ENCODE assay signal across 10 mouse cellular contexts in the genomic region with DNA sequence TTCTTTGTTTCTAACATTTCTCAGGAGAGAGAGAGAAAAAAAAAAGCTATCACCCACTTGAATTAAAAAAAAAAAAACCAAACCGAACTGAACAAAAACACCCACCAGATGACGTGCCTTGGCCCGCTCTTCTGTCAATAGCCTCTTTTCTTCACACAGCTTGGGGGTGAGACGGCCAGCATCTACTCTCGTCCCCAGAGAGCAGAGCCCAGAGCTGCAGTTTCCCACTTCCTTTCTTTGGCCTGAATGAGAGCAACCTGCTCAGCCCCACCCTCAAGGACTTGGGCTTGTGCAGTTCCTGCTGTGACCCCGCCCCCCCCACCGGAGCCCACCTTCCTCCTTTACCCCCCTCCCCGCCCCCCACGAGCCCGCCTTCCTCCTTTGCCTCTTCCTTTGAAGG. TPM values are rescaled to one million over a fixed set of nuclear protein-coding genes. Genes with fewer than 3 reads are reported as not detected.
DNase-seq lines count a peak whose midpoint lies in the region; ATAC-seq and TF ChIP-seq lines count a peak whose summit lies in the region.
"Had no signal": no experiment of that assay in that cellular context is flagged by ENCODE, and none has a peak within 500 bp of the region (broad histone marks: within the 10 kb centered on the region; RNA-seq: fewer than 3 reads in every experiment).

No protein-coding gene starts in this region.

- no peak overlapping the region for H3K27ac ChIP-seq in heart, embryonic 10.5 days
- 0 out of 2 replicates have a peak overlapping the region, but pooled peaks have one; percentile 45 for H3K27ac ChIP-seq in hindbrain, postnatal 0 days
- H3K27ac ChIP-seq: forebrain, embryonic 10.5 days had no signal

- no peak for TF ChIP-seq CTCF in hindbrain, postnatal 0 days (IDR thresholded peaks at IDR 0.05; ENCODE audit: low read depth)

- no peak overlapping the region for H3K4me3 ChIP-seq in heart, embryonic 10.5 days
- H3K4me3 ChIP-seq in hindbrain, postnatal 0 days (ENCODE audit: low read length): no peak overlapping the region
- H3K4me3 ChIP-seq: forebrain, embryonic 10.5 days had no signal

- H3K4me1 ChIP-seq in heart, embryonic 10.5 days: peaks cover 20% of the 10 kb centered on the region; the same call in 1 of the 2 replicates
- peaks cover 5% of the 10 kb centered on the region; the same call in 1 of the 2 replicates for H3K4me1 ChIP-seq in hindbrain, postnatal 0 days (ENCODE audit: insufficient read depth, low read length)

- intact Hi-C loops in heart, postnatal 10 days (cut with DNase I): loop anchor here (1.0 kb wide), 1 partner anchor 15 kb away; no protein-coding TSS in a partner anchor

- 65% methylated on average over 10 of the region's 10 CpGs for WGBS in heart, embryonic 10.5 days
- 39% methylated on average over 10 of the region's 10 CpGs for WGBS in hindbrain, postnatal 0 days

- H3K36me3 ChIP-seq in heart, embryonic 10.5 days: peaks cover 11% of the 10 kb centered on the region; the same call in 1 of the 2 replicates
- no peaks in the 10 kb centered on the region for H3K36me3 ChIP-seq in hindbrain, postnatal 0 days (ENCODE audit: insufficient read depth, low read length)
- H3K36me3 ChIP-seq: forebrain, embryonic 10.5 days had no signal

- no peaks in the 10 kb centered on the region for H3K27me3 ChIP-seq in heart, embryonic 10.5 days (ENCODE audit: insufficient read depth, poor library complexity, severe bottlenecking)
- no peaks in the 10 kb centered on the region for H3K27me3 ChIP-seq in hindbrain, postnatal 0 days (ENCODE audit: insufficient read depth, low read length)

- H3K9me3 ChIP-seq in heart, embryonic 10.5 days: no peaks in the 10 kb centered on the region
- H3K9me3 ChIP-seq in hindbrain, postnatal 0 days (ENCODE audit: low read length): no peaks in the 10 kb centered on the region
- H3K9me3 ChIP-seq: forebrain, embryonic 10.5 days had no signal

- 0 out of 2 replicates have a peak, but pooled peaks have one; percentile 61 for ATAC-seq in hindbrain, postnatal 0 days

- peak overlapping the region; percentile 27 for H3K4me2 ChIP-seq in hindbrain, postnatal 0 days (ENCODE audit: low read depth, low read length)

- H3K9ac ChIP-seq in hindbrain, postnatal 0 days (replicated peaks; ENCODE audit: low read length): no peak overlapping the region

- peak; percentile 67 for DNase-seq in heart, embryonic 10.5 days (ENCODE audit: low spot score)
- no peak for DNase-seq in heart, postnatal 10 days
- peak; percentile 41 to 50 for DNase-seq in spleen, adult 18-20 months
- DNase-seq in spleen, postnatal 14 days (ENCODE audit: low spot score in 2 of 2): no peak
- DNase-seq in hindbrain, postnatal 0 days (ENCODE audit: low spot score): peak; percentile 58
- peak; percentile 69 for DNase-seq in thymus, postnatal 4 days
- no peak for DNase-seq in frontal cortex, postnatal 25 days (ENCODE audit: low spot score in 2 of 2)
- no peak for DNase-seq in cerebellum, adult 9-10 months
- DNase-seq: kidney, postnatal 25 days had no signal

RNA-seq across cellular contexts. Expression of a gene that starts 48.6 kb away (rescaled TPM):
- polyA plus RNA-seq in heart, embryonic 10.5 days (2016; fragmentation: Nextera tagmentation; extraction: Ambion mirVana): 0.05 and 0.28 TPM in 2 replicates
- total RNA-seq in heart, postnatal 10 days (2021): under 1 TPM; 0.19 to 0.20 TPM
- 0.50 and 0.52 TPM in 2 replicates for total RNA-seq in hindbrain, postnatal 0 days (2014; rRNA removed)
- polyA plus RNA-seq in hindbrain, postnatal 0 days (2015; fragmentation: Nextera tagmentation; extraction: Ambion mirVana): 0.49 and 0.54 TPM in 2 replicates
- polyA plus RNA-seq: forebrain, embryonic 10.5 days had no signal

Comparison
In these comparisons a context has a peak if more than half of its experiments do, and no peak if none do; other contexts are left out.
1. DNase-seq: peak in heart, embryonic 10.5 days (single experiment), spleen, adult 18-20 months (2 of 2), hindbrain, postnatal 0 days (single experiment) and thymus, postnatal 4 days (single experiment); none in heart, postnatal 10 days (0 of 2), spleen, postnatal 14 days (0 of 2), frontal cortex, postnatal 25 days (0 of 2) and cerebellum, adult 9-10 months (single experiment).